Mouse (Mus musculus) induced T-regulatory cell, adult 2 months (primary cell): ENCODE results near the gene Vmn1r12.
"Not testable (repeated sequence)": the region's sequence is repeated elsewhere in the genome, so short reads cannot be mapped to it uniquely, and the experiment has no call there.

Source experiments
- DNase-seq: peaks from one replicate; pipeline ENCODE4 v3.0.0-alpha.2; 2012; ENCODE audit warnings: low read depth

Vmn1r12 gene

DNA sequence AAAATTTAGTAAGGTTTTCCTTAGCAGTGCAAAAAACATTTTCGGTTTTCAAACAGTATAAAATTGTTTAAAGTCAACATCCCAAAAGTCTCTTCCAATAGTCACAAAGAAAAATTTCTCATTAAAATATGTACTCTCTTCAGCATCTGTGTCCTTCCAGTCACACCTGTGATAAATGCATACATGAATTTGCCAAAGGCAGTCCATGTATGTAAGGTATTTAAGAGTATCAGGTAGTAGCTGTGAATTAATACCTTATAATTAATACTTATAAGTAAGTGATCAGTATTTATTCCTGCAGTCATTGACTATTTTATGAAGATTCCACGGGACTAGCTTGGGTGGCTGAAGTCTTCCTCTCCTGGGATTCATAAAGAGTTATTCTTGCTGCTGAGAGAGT, at the start of gene Vmn1r12:
Gene Vmn1r12 (plus strand): TSS at position 301 of the 400 bp plus-strand sequence.
- no peak for DNase-seq

DNA sequence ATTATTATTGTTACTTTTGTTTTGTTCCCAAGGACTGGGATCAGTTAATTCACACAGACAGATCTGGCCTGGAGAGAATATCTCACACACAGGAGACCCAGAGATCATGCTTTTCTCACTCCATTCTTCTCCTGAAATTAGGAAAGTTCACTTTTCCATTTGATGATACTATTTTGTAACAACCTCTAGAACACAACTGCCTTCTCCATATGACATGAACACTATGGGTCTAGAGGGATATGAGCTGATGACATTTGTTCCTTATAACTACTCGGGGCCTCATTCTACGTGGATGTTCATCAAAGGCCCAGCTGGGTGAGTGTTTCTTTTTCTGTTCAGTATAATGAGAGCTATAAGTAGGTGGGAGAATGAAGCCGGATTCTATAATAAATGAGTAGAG, 47.6 kb upstream of the Vmn1r12 start, which contains the start of gene Vmn1r10:
Gene Vmn1r10 (plus strand): TSS at position 301 of the 400 bp plus-strand sequence.
- DNase-seq: no peak

DNA sequence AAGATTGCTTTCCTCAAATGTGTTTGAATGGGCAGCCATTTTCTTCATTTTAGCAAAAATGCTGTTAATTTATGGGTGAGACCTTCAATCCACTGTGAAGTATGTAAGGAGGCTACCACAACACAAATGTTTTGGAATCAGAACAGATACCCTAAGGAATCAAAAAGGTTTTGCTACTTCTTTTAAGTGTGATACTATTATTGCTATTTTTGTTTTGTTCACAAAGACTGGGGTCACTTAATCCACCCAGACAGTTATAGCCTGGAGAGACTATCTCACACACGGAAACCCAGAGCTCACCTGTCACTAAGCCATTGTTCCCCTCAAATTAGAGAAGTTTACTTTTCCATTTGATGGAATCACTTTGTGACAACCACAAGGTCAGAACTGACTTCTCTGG, 23.6 kb upstream of the Vmn1r12 start, which contains the start of gene Vmn1r11:
Gene Vmn1r11 (plus strand): TSS at position 301 of the 400 bp plus-strand sequence.
- DNase-seq: no peak

DNA sequence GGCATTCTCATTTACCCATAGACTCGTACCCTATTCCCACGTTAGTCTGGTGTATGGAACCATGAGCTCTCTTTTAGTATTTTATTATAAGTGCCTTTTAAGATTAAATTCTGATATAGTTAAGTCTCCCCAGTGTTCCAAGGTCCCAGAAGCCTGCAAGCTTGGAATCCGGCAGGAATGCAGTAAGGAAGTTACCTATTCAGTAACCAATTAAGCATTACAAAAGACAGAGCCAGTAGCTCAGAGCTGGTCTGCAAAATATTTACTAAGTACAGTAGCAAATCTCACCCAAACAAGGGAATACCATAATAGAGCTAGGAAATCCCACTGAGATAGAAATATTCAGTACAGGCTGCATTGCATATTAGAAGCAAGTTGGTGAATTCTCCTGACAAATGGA, 33.3 kb downstream of the Vmn1r12 start:
- DNase-seq: not testable (repeated sequence)

DNA sequence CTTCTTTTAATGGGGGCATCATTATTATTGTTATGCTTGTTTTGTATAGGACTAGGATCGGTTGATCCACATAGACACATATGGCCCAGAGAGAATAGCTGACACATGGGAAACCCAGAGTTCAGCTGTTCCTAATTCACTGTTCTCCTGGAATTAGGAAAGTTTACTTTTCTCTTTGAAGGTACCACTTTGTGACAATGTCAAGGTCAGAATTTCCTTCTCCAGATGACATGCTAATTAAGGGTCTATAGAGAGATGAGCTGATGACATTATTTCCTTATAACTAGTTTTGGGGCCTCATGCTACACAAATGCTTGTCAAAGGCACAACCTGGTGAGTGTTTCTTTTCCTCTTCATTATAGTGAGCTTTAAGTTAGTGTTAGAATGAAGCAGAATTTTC, 46.3 kb downstream of the Vmn1r12 start, which contains the start of gene Vmn1r13:
Gene Vmn1r13 (plus strand): TSS at position 301 of the 400 bp plus-strand sequence.
- not testable (repeated sequence) for DNase-seq
